Mouse (Mus musculus) embryonic facial prominence, embryonic 12.5 days (tissue): ENCODE data around the gene Aldh1a2. TPM values are rescaled to one million over a fixed set of nuclear protein-coding genes. Genes with fewer than 3 reads are reported as not detected.

Source experiments
- ATAC-seq: fragments of 200-750 bp; cut with Nextera tagmentation; 2 replicates; pipeline ENCODE4 v1.8.0; 2017; ENCODE audit not compliant: insufficient number of reproducible peaks, insufficient read depth, low FRiP score, low TSS enrichment
- H3K27ac ChIP-seq: fragments of 300-500 bp; sonication (generic); 2 replicates; pipeline ENCODE4 v1.5.1; 2016; ENCODE audit warnings: mild to moderate bottlenecking
- H3K27me3 ChIP-seq: fragments of 300-500 bp; sonication (generic); 2 replicates; pipeline ENCODE4 v1.6.1; 2016; ENCODE audit warnings: mild to moderate bottlenecking, moderate library complexity
- H3K36me3 ChIP-seq: fragments of 300-500 bp; sonication (generic); 2 replicates; pipeline ENCODE4 v1.6.1; 2016; ENCODE audit warnings: mild to moderate bottlenecking
- H3K4me1 ChIP-seq: fragments of 300-500 bp; sonication (generic); 2 replicates; pipeline ENCODE4 v1.6.1; 2016
- H3K4me2 ChIP-seq: fragments of 300-500 bp; sonication (generic); replicated peaks from 2 replicates; pipeline ENCODE4 v1.6.1; 2016; ENCODE audit warnings: mild to moderate bottlenecking, moderate library complexity
- H3K4me3 ChIP-seq: fragments of 300-500 bp; sonication (generic); 2 replicates; pipeline ENCODE4 v1.5.1; 2016; ENCODE audit warnings: mild to moderate bottlenecking
- H3K9ac ChIP-seq: fragments of 300-500 bp; sonication (generic); 2 replicates; pipeline ENCODE4 v1.6.1; 2016; ENCODE audit warnings: mild to moderate bottlenecking, moderate library complexity
- H3K9me3 ChIP-seq: fragments of 300-500 bp; sonication (generic); 2 replicates; pipeline ENCODE4 v1.6.1; 2016; ENCODE audit warnings: mild to moderate bottlenecking, moderate library complexity
- WGBS: fragments of 180-500 bp; shearing (Covaris S2); methylation state at CpG from one replicate; pipeline ENCODE4 v1.1.7; 2016; 5-methylcytosine and 5-hydroxymethylcytosine counted together
- polyA plus RNA-seq: library from polyadenylated mRNA; unstranded; fragments of >200 nt; fragmentation: Nextera tagmentation; extraction: Ambion mirVana; gene quantifications from 2 replicates; pipeline ENCODE4 v1.2.1, GENCODE M21; 2016

The Aldh1a2 gene
- polyA plus RNA-seq, result 92.7 and 99.7 TPM in 2 replicates

GRCm38 (mm10) chr9:71215248-71216035, at the start of gene Aldh1a2:
TSS of gene Aldh1a2 (plus strand) at chr9:71215789.
- H3K4me3 ChIP-seq, result peak within 1 kb of the TSS; percentile 44
- ATAC-seq, result peak; percentile 64
- peaks cover 11% of the 10 kb centered on the region for H3K4me1 ChIP-seq
- peak within 1 kb of the TSS; percentile 76 for H3K4me2 ChIP-seq
- H3K27me3 ChIP-seq, result peaks cover 40% of the 10 kb centered on the region
- no peaks in the 10 kb centered on the region for H3K9me3 ChIP-seq
- H3K36me3 ChIP-seq, result no peaks in the 10 kb centered on the region
- no peak within 1 kb of the TSS for H3K27ac ChIP-seq
- peak within 1 kb of the TSS; percentile 36 for H3K9ac ChIP-seq
- 1% methylated on average over 72 of the region's 97 CpGs for whole genome bisulfite sequencing

GRCm38 (mm10) chr9:71166019-71166705, 49.4 kb upstream of the Aldh1a2 start:
- WGBS, result 83% methylated on average over 5 of the region's 5 CpGs
- ATAC-seq, result no peak

GRCm38 (mm10) chr9:71166871-71167465, 48.6 kb upstream of the Aldh1a2 start:
- H3K4me3 ChIP-seq, result no peak overlapping the region
- no peaks in the 10 kb centered on the region for H3K27me3 ChIP-seq
- H3K9me3 ChIP-seq, result no peaks in the 10 kb centered on the region
- 69% methylated on average over 5 of the region's 5 CpGs for whole genome bisulfite sequencing
- H3K9ac ChIP-seq, result no peak overlapping the region
- H3K27ac ChIP-seq, result no peak overlapping the region
- no peak for ATAC-seq
- H3K4me1 ChIP-seq, result peaks cover 4% of the 10 kb centered on the region; the same call in 1 of the 2 replicates
- H3K4me2 ChIP-seq, result no peak overlapping the region
- no peaks in the 10 kb centered on the region for H3K36me3 ChIP-seq

More at GRCm38 (mm10) chr9:71166019-71166705, 49.4 kb upstream of the Aldh1a2 start:
- Histone ChIP-seq H3K27ac (no peak overlapping the region), H3K4me3 (no peak overlapping the region), H3K4me2 (no peak overlapping the region), H3K4me1 (peaks cover 4% of the 10 kb centered on the region; the same call in 1 of the 2 replicates), H3K9ac (no peak overlapping the region), H3K27me3 (no peaks in the 10 kb centered on the region), H3K9me3 (no peaks in the 10 kb centered on the region), H3K36me3 (no peaks in the 10 kb centered on the region)

GRCm38 (mm10) chr9:71167473-71168215, 47.9 kb upstream of the Aldh1a2 start:
- H3K9ac ChIP-seq, result no peak overlapping the region
- 35% methylated on average over 2 of the region's 2 CpGs for WGBS

GRCm38 (mm10) chr9:71168511-71168910, 47.1 kb upstream of the Aldh1a2 start, which contains the start of gene Aqp9:
TSS of gene Aqp9 (minus strand) at chr9:71168682.
- no peaks in the 10 kb centered on the region for H3K36me3 ChIP-seq
- no peak within 1 kb of the TSS for H3K27ac ChIP-seq

More at GRCm38 (mm10) chr9:71167473-71168215, 47.9 kb upstream of the Aldh1a2 start:
- Histone ChIP-seq H3K4me2 (no peak overlapping the region), H3K4me3 (no peak overlapping the region), H3K4me1 (peaks cover 4% of the 10 kb centered on the region; the same call in 1 of the 2 replicates), H3K36me3 (no peaks in the 10 kb centered on the region), H3K27me3 (no peaks in the 10 kb centered on the region), H3K27ac (no peak overlapping the region), H3K9me3 (no peaks in the 10 kb centered on the region)
- no peak for ATAC-seq

GRCm38 (mm10) chr9:71173533-71173932, 42.1 kb upstream of the Aldh1a2 start:
- 49% methylated on average over 9 of the region's 9 CpGs for WGBS
- Histone ChIP-seq H3K9ac (no peak overlapping the region), H3K4me3 (no peak overlapping the region), H3K27ac (no peak overlapping the region), H3K4me1 (peaks cover 3% of the 10 kb centered on the region; the same call in 1 of the 2 replicates), H3K9me3 (no peaks in the 10 kb centered on the region), H3K36me3 (no peaks in the 10 kb centered on the region), H3K27me3 (no peaks in the 10 kb centered on the region), H3K4me2 (no peak overlapping the region)
- no peak for ATAC-seq

More at GRCm38 (mm10) chr9:71168511-71168910, 47.1 kb upstream of the Aldh1a2 start, which contains the start of gene Aqp9:
- Histone ChIP-seq H3K27me3 (no peaks in the 10 kb centered on the region), H3K9ac (no peak within 1 kb of the TSS), H3K4me2 (peak within 1 kb of the TSS; percentile 11; the same call in 1 of the 2 replicates), H3K9me3 (no peaks in the 10 kb centered on the region), H3K4me3 (no peak within 1 kb of the TSS), H3K4me1 (peaks cover 4% of the 10 kb centered on the region; the same call in 1 of the 2 replicates)
- WGBS, result 45% methylated on average over 12 of the region's 12 CpGs
- ATAC-seq, result no peak

- no peak overlapping the region for H3K4me3 ChIP-seq
- no peak overlapping the region for H3K4me2 ChIP-seq
- H3K9me3 ChIP-seq, result no peaks in the 10 kb centered on the region
- no peak overlapping the region for H3K9ac ChIP-seq
- 80% methylated on average over 5 of the region's 5 CpGs for WGBS
- H3K27ac ChIP-seq, result no peak overlapping the region
- ATAC-seq, result no peak
- H3K4me1 ChIP-seq, result no peaks in the 10 kb centered on the region
- H3K27me3 ChIP-seq, result no peaks in the 10 kb centered on the region
- H3K36me3 ChIP-seq, result no peaks in the 10 kb centered on the region
Observed at GRCm38 (mm10) chr9:71174316-71174975, 41.1 kb upstream of the Aldh1a2 start.

- Histone ChIP-seq H3K36me3 (no peaks in the 10 kb centered on the region), H3K4me2 (no peak overlapping the region), H3K27me3 (no peaks in the 10 kb centered on the region), H3K4me1 (no peaks in the 10 kb centered on the region), H3K9me3 (no peaks in the 10 kb centered on the region), H3K4me3 (no peak overlapping the region), H3K9ac (no peak overlapping the region), H3K27ac (no peak overlapping the region)
- no peak for ATAC-seq
- 83% methylated on average over 1 of the region's 1 CpGs for WGBS
Observed at GRCm38 (mm10) chr9:71175686-71176085, 39.9 kb upstream of the Aldh1a2 start.

GRCm38 (mm10) chr9:71179276-71179896, 36.2 kb upstream of the Aldh1a2 start:
- H3K9ac ChIP-seq, result no peak overlapping the region
- H3K36me3 ChIP-seq, result no peaks in the 10 kb centered on the region
- no peak for ATAC-seq
- H3K4me1 ChIP-seq, result no peaks in the 10 kb centered on the region
- H3K4me3 ChIP-seq, result no peak overlapping the region
- H3K27ac ChIP-seq, result no peak overlapping the region
- H3K9me3 ChIP-seq, result no peaks in the 10 kb centered on the region
- H3K27me3 ChIP-seq, result no peaks in the 10 kb centered on the region
- WGBS, result 89% methylated on average over 6 of the region's 6 CpGs
- H3K4me2 ChIP-seq, result no peak overlapping the region

- H3K4me3 ChIP-seq, result no peak overlapping the region
- WGBS, result 75% methylated on average over 8 of the region's 8 CpGs
- no peak for ATAC-seq
- no peak overlapping the region for H3K4me2 ChIP-seq
- no peak overlapping the region for H3K9ac ChIP-seq
- no peaks in the 10 kb centered on the region for H3K4me1 ChIP-seq
- H3K9me3 ChIP-seq, result no peaks in the 10 kb centered on the region
- H3K36me3 ChIP-seq, result no peaks in the 10 kb centered on the region
- no peak overlapping the region for H3K27ac ChIP-seq
- H3K27me3 ChIP-seq, result no peaks in the 10 kb centered on the region
Observed at GRCm38 (mm10) chr9:71179964-71180700, 35.5 kb upstream of the Aldh1a2 start.
